Comparison of ENCODE assay signal across 23 mouse cellular contexts in genomic region chr1:39260183-39260978, GRCm38 (mm10).
DNase-seq lines count a peak whose midpoint lies in the region; ATAC-seq and TF ChIP-seq lines count a peak whose summit lies in the region.
"Had no signal": no experiment of that assay in that cellular context is flagged by ENCODE, and none has a peak within 500 bp of the region (broad histone marks: within the 10 kb centered on the region; RNA-seq: fewer than 3 reads in every experiment).

No protein-coding gene starts in this region.

- TF ChIP-seq CTCF in intestine, postnatal 0 days (IDR thresholded peaks at IDR 0.05; ENCODE audit: low read depth): no peak
- TF ChIP-seq CTCF in small intestine, adult 2 months (IDR thresholded peaks at IDR 0.05; ENCODE audit: extremely low read depth, insufficient read length, insufficient replicate concordance, low read depth, low read length): no peak
- TF ChIP-seq CTCF in lung, adult 2 months (IDR thresholded peaks at IDR 0.05; ENCODE audit: insufficient read depth, low read length): no peak

- TF ChIP-seq POLR2A in small intestine, adult 2 months (IDR thresholded peaks at IDR 0.05; ENCODE audit: low read depth, low read length): no peak
- no peak for TF ChIP-seq POLR2A in lung, adult 2 months (IDR thresholded peaks at IDR 0.05; ENCODE audit: borderline replicate concordance, extremely low read depth, low read depth, low read length)

- no peak overlapping the region for H3K9ac ChIP-seq in intestine, embryonic 16.5 days (ENCODE audit: low read depth, low read length)
- no peak overlapping the region for H3K9ac ChIP-seq in intestine, postnatal 0 days (ENCODE audit: low read depth, low read length)
- H3K9ac ChIP-seq: hindbrain, embryonic 13.5 days; limb, embryonic 13.5 days; liver, embryonic 12.5 days; lung, embryonic 14.5 days; neural tube, embryonic 12.5 days had no signal

- H3K4me3 ChIP-seq in intestine, embryonic 16.5 days (ENCODE audit: low read length): no peak overlapping the region
- H3K4me3 ChIP-seq in intestine, postnatal 0 days (ENCODE audit: low read depth, low read length): no peak overlapping the region
- no peak overlapping the region for H3K4me3 ChIP-seq in small intestine, adult 2 months (ENCODE audit: low read depth, low read length)
- no peak overlapping the region for H3K4me3 ChIP-seq in lung, adult 2 months (replicated peaks; ENCODE audit: extremely low read depth, low read depth, low read length)
- H3K4me3 ChIP-seq: forebrain, embryonic 10.5 days; heart, adult 2 months; hindbrain, embryonic 13.5 days; limb, embryonic 13.5 days; liver, embryonic 12.5 days; neural tube, embryonic 12.5 days had no signal

- H3K4me1 ChIP-seq in intestine, embryonic 16.5 days (ENCODE audit: control insufficient read depth, insufficient read depth, low read length): peaks cover 3% of the 10 kb centered on the region; the same call in 1 of the 2 replicates
- H3K4me1 ChIP-seq in intestine, postnatal 0 days (replicated peaks; ENCODE audit: control insufficient read depth, insufficient read depth, low read length): no peaks in the 10 kb centered on the region
- peaks cover 16% of the 10 kb centered on the region; the same call in 1 of the 2 replicates for H3K4me1 ChIP-seq in small intestine, adult 2 months (ENCODE audit: control insufficient read depth, insufficient read depth, insufficient read length, low read length)
- H3K4me1 ChIP-seq in lung, adult 2 months (ENCODE audit: control insufficient read depth, insufficient read depth, low read length): no peaks in the 10 kb centered on the region
- H3K4me1 ChIP-seq: forebrain, embryonic 10.5 days; hindbrain, embryonic 13.5 days; liver, embryonic 12.5 days; neural tube, embryonic 12.5 days had no signal

- 0 out of 2 replicates have a peak, but pooled peaks have one; percentile 31 for ATAC-seq in intestine, embryonic 16.5 days
- ATAC-seq in intestine, postnatal 0 days: no peak
- peak; percentile 59 for ATAC-seq in granulocyte monocyte progenitor cell, adult 5-6 weeks (replicated peaks; ENCODE audit: poor library complexity, severe bottlenecking)
- ATAC-seq: forebrain, embryonic 16.5 days; liver, embryonic 12.5 days had no signal

- H3K27me3 ChIP-seq in intestine, embryonic 16.5 days (replicated peaks; ENCODE audit: control insufficient read depth, insufficient read depth, low read length): no peaks in the 10 kb centered on the region
- no peaks in the 10 kb centered on the region for H3K27me3 ChIP-seq in intestine, postnatal 0 days (replicated peaks; ENCODE audit: control insufficient read depth, insufficient read depth, low read length)
- H3K27me3 ChIP-seq in small intestine, adult 2 months (ENCODE audit: control insufficient read depth, insufficient read depth, low read length): no peaks in the 10 kb centered on the region
- H3K27me3 ChIP-seq: hindbrain, embryonic 13.5 days; limb, embryonic 13.5 days; liver, embryonic 12.5 days; neural tube, embryonic 12.5 days had no signal

- no peaks in the 10 kb centered on the region for H3K9me3 ChIP-seq in intestine, embryonic 16.5 days (ENCODE audit: control insufficient read depth, low read length)
- no peaks in the 10 kb centered on the region for H3K9me3 ChIP-seq in intestine, postnatal 0 days (ENCODE audit: control insufficient read depth)
- H3K9me3 ChIP-seq: hindbrain, embryonic 13.5 days; liver, embryonic 12.5 days had no signal

- H3K36me3 ChIP-seq in intestine, embryonic 16.5 days (ENCODE audit: control insufficient read depth, insufficient read depth, low read length): no peaks in the 10 kb centered on the region
- no peaks in the 10 kb centered on the region; the same call in 1 of the 2 replicates for H3K36me3 ChIP-seq in intestine, postnatal 0 days (ENCODE audit: control insufficient read depth, insufficient read depth)
- H3K36me3 ChIP-seq in small intestine, adult 2 months (ENCODE audit: control insufficient read depth, insufficient read depth, low read length): peaks cover 6% of the 10 kb centered on the region; the same call in 1 of the 2 replicates
- H3K36me3 ChIP-seq: forebrain, embryonic 10.5 days; hindbrain, embryonic 13.5 days; limb, embryonic 13.5 days; liver, embryonic 12.5 days; neural tube, embryonic 12.5 days had no signal

- H3K4me2 ChIP-seq in intestine, embryonic 16.5 days (ENCODE audit: low read depth, low read length): no peak overlapping the region
- H3K4me2 ChIP-seq in intestine, postnatal 0 days (replicated peaks; ENCODE audit: low read depth): no peak overlapping the region
- H3K4me2 ChIP-seq: hindbrain, embryonic 13.5 days; limb, embryonic 13.5 days; liver, embryonic 12.5 days; lung, embryonic 14.5 days; neural tube, embryonic 12.5 days had no signal

- H3K27ac ChIP-seq in intestine, embryonic 16.5 days (ENCODE audit: low read length): no peak overlapping the region
- H3K27ac ChIP-seq in intestine, postnatal 0 days (ENCODE audit: low read depth, low read length): no peak overlapping the region
- H3K27ac ChIP-seq in small intestine, adult 2 months (ENCODE audit: insufficient read depth, low read depth, low read length): peak overlapping the region; percentile 82
- H3K27ac ChIP-seq: forebrain, embryonic 10.5 days; heart, adult 2 months; hindbrain, embryonic 13.5 days; limb, embryonic 13.5 days; liver, embryonic 12.5 days; neural tube, embryonic 12.5 days had no signal

- DNase-seq in right cerebral cortex, adult 18-20 months: peak; percentile 49
- no peak for DNase-seq in right cerebral cortex, postnatal 25 days
- no peak for DNase-seq in lung, adult 2 months
- DNase-seq in kidney, adult 9 months: no peak
- DNase-seq: adrenal gland, postnatal 25 days; cerebellum, adult 11 months; cerebellum, adult 9-11 months; gastrocnemius, postnatal 10 days; heart, adult 2 months; kidney, postnatal 25 days; lung, embryonic 14.5 days; midbrain, embryonic 14.5 days; thymus, postnatal 14 days had no signal

- WGBS in intestine, embryonic 16.5 days: 65% methylated on average over 8 of the region's 8 CpGs
- 69% methylated on average over 8 of the region's 8 CpGs for WGBS in intestine, postnatal 0 days
- 78% methylated on average over 8 of the region's 8 CpGs for WGBS in small intestine, adult 2 months
- 64% methylated on average over 8 of the region's 8 CpGs for whole genome bisulfite sequencing in lung, adult 2 months
